Mouse (Mus musculus) embryonic fibroblast, embryonic 13.5 days (primary cell): Measurements from ENCODE around the gene Rsrp1.

ENCODE experiments used
- CTCF ChIP-seq: IDR thresholded peaks from 2 replicates; pipeline ENCODE4 v1.5.1; 2011; ENCODE audit warnings: mild to moderate bottlenecking, control low read depth, low read length, moderate library complexity, borderline replicate concordance; ENCODE audit not compliant: insufficient read depth
- POLR2A ChIP-seq: IDR thresholded peaks from 2 replicates; pipeline ENCODE4 v1.6.1; 2011; ENCODE audit warnings: low read depth, mild to moderate bottlenecking, control low read depth, low read length, moderate library complexity

GRCm38 (mm10) chr4:134939900-134940299 is 16.5 kb downstream of the Rsrp1 start:
- TF ChIP-seq CTCF (no peak), POLR2A (no peak)
